Mouse (Mus musculus): ENCODE results near the gene Rps23.

GRCm38 (mm10) chr13:90926938-90927633 lies 4.3 kb downstream of the Rps23 start:
- TF ChIP-seq EP300 (IDR thresholded peaks at IDR 0.05; ENCODE audit: insufficient read depth, low read depth, low read length) (no peak), POLR2A (IDR thresholded peaks at IDR 0.05; ENCODE audit: insufficient read depth, low read depth, low read length) (no peak), CTCF (IDR thresholded peaks at IDR 0.05) (no peak)
